Mouse (Mus musculus): Measurements from ENCODE around the gene Apof.
A peak's percentile ranks its signal among the peaks of the same experiment; 100 is the strongest.

GRCm38 (mm10) chr10:128221533-128222286, 46.8 kb upstream of the Apof start:
- TF ChIP-seq RCOR1 (conservative IDR thresholded peaks at IDR 0.05; ENCODE audit: low read depth, low read length) (no peak), POLR2A (IDR thresholded peaks at IDR 0.05; ENCODE audit: low read depth, low read length) (no peak), NRF1 (IDR thresholded peaks at IDR 0.05; ENCODE audit: low read depth, low read length) (no peak), CTCF (conservative IDR thresholded peaks at IDR 0.05 in 1 of 2, IDR thresholded peaks at IDR 0.05 in 1 of 2; ENCODE audit: low read depth in 2 of 2, low read length in 2 of 2) (peak in 1 of 2 experiments; percentile 9; a peak in 1 of 4 replicates)
